Mouse (Mus musculus) retina, postnatal 7 days (tissue): ENCODE results near the gene Zbtb16.

Experiments used
- DNase-seq: peaks from one replicate; pipeline ENCODE4 v3.0.0-alpha.2; 2012; ENCODE audit warnings: low read depth, low spot score

Gene Zbtb16

DNA sequence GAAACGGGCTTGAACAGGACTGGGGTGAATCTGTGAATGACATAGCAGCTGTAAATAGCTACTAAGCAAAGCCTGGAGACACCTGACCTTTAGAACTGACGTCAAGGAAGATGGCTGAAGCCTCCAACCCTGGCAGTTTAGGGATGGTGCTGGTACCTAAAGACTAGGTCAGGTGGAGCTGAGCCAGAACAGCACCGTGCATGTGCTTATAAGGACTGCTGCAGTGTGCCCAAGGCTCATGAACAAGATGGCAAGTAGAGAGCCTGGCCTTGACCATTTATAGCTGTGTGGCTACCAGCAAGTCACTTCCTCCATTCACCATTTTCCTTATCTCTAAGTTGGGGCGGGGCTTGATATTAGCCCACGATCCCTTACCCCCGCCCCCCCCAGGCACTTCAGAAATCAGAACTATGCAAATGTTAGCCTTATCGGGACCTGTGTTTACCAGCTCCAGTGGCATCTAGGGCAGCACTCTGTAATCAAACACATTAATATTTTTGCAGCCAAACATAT, 9.6 kb downstream of the Zbtb16 start:
- DNase-seq = no peak

DNA sequence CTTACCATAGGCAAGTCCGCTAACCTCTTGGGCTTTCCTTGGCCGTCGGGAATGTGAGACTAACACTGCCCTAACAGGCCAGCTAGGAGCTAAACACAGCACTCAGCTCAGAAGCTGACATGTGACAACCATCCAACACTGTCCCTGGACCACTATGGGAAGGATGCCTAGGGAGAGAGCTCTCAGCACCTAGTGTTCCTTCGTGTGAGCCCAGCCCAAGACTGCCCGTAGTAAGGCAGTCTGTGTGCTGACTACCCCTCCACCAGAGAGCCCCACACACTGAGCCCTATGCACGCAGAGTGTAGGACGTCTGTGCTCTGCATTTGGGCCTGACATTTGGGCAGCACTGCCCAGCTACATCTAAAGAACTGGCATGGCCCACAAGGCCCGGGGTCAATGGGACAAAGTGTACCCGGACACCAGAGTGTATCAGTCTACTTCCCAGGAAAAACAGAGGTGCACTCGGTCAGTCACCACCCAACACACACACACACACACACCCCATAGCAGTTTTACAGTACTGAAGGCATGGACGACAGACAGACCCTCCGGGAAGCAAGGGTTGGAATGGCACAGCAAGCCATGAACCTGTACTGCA, 11.4 kb downstream of the Zbtb16 start:
- no peak for DNase-seq

DNA sequence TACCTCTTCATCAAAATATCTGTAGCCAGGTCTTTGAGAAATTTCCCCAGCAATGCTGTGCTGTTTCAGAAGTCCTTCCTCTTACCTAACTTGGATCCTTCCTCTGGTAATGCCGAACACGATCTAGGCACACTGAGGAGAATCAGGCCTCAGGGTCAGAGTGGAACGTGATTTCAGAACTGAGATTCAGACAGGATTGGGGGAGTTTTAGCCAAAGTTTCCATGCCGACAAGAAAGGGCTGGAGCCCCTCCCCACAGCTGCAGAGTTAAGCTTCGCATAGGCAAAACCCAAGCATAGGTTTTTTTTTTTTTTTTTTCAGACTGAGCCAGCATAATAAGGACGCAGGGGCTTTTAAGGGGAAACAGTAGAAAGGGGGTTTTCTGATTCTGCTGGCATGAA, 12.2 kb downstream of the Zbtb16 start:
- no peak for DNase-seq

DNA sequence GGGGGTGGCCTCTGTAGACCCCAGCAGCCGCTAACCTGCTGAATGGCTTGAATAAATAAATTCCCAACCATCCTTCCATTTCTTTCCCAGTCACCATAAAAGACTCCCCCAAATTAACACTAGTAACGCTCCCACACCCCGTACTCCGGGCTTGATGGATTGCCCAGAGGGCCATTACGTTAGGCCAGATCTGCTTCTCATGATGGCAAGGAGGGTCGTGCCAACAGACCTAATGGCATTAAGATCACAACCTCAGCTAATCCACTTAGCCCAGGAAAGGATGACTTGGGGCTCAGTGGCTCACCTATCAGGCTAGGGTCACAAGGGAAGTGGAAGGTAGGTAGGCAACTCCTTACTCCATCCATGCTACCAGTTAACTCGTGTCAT, 12.7 kb downstream of the Zbtb16 start:
- no peak for DNase-seq

DNA sequence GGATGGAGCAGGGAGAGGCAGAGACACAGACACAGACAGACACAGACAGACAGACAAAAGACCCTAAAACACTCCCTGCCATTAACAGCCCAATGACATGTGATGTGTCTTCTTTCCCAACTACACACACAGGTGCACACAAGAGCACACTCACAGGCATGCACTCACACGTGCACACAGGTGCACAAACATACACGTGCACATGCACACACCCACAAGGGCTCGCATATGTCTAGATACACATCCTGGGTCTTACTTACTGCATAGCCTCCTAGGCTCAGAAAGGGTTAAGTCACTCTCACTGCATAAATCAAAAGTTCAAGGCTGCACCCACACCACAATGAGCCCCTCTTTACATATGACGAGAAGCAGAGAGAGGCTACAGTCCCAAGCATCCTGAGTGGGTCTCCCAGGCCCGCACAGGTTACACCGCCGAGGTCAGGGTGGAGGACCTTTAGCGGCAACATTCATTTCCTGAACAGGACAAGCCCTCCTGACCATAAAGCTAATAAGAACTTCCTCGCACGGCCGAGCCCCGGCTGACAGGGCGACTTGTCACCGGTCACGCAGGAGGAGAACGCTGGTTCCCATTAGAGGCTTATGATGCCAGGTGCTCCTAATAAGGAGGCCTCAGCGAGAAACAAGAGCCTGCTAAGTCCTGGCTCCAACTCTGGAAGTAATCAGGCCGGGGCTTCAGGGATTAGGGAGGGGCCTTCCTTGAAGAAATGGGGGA, 13.3 kb downstream of the Zbtb16 start:
- no peak for DNase-seq

DNA sequence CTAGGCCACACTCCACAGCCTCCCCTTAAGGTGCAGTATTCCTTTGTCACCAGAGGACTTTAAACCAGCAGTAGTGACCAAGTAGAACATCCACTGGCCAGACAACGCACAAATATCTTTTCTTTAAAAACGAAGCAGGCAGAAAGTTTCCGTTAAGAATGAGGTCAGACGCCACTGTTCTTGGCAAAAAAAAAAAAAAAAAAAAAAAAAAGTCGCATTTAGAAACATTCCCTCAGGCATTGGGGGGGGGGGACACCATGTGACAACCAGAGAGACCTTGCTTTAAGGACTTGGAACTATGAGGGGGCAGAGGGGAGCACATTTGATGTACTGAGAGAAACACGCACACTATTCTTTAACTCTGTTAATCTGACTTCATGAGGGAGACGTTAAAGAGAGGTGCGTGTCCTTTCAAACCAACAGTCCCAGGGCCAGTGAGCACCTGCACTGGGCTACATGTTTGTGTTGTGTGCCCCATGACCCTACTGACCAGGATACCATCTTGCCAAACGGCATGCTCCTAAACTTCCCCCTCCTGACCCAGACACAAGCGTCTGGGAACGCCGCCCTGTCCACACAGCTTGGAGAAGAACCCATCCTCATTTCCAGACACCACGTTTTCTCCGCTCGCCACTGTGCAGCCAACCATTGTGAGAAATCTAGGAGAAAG, 14.0 kb downstream of the Zbtb16 start:
- no peak for DNase-seq

DNA sequence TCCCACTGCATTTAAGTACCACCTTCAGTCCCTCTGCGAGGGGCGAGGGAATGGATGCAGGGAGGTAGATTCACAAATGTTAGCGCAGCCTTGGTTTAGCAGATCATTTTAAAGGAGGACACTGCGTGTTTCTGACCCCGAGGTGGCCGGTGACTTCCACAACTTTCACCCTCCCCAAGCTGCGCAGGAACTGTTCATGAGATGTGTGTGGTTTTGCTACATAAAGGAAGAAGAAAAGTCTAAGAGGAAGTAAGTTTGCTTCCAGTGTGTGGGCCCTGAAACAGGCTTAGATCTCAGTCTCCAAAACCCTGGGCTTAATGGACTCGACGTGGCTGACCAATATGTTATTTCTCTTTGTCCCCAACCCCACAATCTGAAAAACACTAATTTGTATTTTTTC, 14.6 kb downstream of the Zbtb16 start:
- no peak for DNase-seq

DNA sequence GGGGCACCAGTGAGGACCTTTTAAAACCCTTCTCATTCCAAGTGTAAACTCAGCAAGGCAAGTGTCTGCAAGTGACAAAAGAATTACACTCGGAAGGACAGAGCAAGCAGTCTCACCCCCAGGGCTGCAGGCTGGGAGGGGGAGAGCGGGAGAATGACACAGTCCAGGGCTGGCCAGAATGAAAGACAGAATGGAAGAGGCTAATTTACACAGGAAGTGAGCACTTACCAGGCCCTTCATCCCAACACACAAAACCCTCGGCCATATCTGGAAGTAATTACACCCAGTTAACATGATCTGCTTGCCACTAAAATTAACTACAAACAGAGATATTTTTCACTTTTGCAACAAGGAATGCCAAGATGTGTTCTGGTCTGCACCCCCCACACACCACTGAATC, 15.2 kb downstream of the Zbtb16 start:
- DNase-seq = no peak

DNA sequence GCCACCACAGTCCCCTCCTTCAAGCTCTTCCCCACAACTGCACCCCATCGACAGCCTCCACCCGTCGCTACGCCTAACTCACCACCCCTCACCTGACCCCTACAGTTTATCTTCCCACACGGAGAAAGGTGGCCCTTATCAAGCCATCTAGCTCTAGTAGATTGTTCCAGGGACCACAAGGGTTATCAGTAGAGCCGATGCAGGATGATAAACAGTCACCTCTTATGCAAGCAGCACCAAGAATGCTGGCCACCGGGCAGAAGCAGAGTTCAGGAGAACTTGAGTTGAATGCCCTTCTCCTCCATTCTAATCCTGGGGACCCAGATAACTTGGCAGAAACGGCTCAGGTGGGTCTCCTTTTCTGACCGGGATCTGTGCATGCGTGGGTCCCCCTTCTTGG, 16.3 kb downstream of the Zbtb16 start:
- DNase-seq = no peak

DNA sequence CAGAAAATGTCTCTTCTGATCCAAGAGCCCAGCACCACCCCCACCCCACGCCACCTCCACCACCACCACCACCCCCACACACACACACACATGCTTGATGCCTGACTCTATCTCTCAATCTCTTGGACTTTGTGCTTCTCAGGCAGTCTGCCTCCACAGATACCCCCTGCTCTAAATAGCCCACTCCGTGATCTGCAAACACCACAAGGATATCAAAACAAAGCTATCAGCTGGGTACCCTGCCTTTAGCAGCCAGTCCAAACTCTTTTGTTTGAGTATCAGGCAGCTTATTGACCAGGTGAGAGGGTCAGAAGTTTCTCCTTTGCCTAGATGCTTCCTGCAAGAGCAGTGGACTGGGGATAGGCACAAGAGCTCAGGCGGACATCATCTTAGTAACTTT, 16.9 kb downstream of the Zbtb16 start:
- no peak for DNase-seq

DNA sequence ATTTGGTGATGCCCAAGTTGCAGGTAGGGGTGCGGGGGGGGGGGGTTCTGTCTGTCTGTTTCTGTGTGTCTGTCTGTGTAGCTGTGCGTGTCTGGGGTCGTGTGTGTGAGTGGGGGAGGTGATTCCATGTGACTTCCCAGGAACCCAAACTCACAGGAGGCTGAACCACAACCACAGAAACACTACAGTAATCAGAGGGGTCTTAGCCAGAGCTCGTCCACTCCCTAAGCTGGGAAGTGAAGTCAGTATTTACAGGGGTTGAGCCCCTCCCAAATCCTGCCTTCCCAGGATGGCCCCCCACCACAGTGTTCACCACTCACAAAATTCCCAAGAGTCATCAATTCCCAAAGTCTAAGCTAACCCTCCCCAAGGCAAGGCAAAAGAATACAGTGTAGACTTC, 18.1 kb downstream of the Zbtb16 start:
- DNase-seq = no peak

DNA sequence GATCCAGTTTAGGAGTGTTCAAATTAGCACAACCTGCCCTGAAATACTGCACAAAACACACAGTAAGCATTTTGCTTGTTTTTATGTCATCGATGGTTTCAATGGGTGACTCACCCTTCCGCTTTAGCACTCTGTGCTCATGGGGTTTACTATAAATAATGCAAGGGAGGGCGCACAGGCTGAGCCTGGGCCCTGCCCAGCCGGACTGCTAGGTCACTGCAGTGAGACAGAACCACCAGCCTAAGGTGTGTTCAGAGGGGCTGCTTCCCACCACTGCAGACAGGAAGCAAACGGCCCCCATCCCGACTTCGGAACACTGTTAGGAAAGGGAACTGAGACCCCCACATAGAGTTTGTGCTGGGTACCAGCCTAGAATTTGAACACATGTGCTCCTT, 18.6 kb downstream of the Zbtb16 start:
- DNase-seq = no peak

DNA sequence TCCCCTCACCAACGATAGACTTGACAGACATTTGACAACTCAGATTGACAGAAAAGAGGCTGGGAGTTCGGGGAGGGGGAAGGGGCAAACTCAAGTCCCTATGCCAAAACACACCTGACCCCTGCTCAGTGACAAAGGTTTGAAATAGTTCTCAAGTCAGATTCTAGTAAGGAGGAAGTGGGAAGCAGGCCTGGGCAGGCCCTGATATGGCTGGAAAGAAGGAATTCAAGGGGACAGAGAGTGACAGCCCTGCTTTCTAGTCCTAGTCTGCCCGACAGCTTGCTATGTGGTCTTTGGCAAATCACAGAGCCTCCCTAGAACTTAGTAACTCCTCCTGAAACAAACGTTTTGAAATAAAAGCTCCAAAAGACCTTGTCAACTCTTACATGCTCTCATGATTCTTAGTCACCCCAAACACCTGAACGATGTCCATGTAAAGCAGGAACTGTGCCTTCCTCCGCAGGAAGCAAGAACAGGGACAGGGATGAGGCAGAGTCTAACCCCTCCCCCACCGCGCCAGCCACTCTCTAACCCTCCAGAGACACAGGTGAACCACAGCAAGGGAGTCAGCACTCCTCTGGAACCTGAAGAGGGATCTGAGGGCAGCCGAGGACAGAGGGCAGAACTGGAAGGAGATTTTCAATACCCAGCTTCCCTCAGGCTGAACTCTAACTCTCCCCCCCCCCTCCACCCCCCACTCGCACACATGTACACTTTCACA, 19.2 kb downstream of the Zbtb16 start:
- DNase-seq = no peak

DNA sequence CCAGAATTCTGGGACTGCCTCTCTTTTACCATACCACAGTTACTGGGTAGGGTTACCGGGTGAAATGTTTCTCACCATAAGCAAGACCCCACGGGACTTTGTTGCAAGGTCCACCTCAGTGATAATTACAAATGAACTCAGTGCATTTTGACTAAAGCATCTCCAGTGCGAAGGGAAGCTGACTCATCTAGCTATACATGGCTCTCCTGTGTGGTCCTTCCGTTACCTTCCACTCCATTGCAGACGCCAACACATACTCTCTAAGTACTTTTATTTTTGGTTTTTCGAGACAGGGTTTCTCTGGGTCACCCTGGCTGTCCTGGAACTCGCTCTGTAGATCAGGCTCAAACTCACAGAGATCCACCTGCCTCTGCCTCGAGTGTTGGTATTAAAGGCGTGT, 19.9 kb downstream of the Zbtb16 start:
- no peak for DNase-seq

DNA sequence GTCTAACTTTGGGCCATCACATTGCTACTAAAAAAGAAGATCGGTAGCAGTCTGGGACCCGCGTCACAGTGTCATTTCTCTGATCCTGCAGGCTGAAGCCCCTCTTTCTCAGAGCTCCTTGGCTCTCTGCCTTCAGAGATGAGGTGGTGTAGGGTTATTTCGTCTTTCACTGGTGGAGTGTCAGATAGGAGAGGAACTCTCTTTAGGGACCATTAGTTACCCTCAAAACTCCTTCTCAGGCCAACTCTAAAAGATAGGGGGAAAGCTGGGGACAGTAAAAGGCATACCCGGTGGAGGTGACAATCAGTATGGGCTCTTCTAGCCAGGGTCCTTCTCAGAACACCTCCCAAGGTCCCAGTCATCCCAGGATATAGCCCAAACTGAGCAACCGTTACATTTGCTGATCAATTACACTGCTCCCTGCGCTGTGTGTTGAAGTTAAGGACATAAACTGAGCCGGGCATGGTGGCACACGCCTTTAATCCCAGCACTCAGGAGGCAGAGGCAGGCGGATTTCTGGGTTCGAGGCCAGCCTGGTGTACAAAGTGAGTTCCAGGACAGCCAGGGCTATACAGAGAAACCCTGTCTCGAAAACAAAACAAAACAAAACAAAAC, 21.0 kb downstream of the Zbtb16 start:
- DNase-seq = no peak

DNA sequence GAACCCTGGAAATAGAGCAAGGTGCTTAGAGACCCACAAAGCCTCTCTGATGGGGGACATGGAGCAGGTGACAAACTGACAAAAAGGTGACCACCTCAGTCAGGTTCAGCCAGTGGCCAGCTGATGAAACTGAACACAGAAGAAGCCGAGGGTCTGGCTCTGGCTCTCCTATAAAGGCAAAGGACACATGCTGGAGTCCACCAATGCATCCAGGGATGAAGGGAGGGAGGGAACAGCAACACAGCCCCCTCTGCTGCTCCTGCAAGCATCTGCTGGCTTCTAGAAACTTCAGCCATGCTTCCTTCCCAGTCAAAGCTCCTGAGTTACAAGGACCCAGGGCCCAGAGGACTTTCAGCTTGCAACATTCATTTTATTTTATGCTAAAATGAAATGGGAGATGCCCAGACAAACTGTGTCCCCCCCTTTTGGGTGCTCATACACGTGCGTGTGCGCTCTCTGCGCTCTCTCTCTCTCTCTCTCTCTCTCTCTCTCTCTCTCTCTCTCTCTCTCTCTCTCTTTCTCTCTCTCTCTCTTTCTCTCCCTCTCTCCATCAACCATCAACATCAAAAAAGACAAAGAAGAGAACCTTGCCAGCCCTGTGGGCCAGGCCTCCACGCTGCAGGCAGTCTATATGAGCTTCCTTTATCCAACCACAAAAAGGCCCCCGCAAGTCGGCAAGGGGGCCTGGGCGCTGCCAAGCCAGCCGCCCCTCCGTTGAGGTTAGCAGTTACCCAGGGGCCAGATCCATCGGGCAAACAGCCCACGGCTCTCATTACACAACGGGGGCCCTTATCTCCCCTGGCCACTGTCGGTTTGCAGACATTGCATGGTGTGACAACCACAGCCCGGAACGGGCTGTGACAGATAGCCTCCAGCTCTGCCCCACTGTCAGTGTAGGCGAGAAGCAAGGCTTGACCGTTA, 21.8 kb downstream of the Zbtb16 start:
- DNase-seq = no peak

DNA sequence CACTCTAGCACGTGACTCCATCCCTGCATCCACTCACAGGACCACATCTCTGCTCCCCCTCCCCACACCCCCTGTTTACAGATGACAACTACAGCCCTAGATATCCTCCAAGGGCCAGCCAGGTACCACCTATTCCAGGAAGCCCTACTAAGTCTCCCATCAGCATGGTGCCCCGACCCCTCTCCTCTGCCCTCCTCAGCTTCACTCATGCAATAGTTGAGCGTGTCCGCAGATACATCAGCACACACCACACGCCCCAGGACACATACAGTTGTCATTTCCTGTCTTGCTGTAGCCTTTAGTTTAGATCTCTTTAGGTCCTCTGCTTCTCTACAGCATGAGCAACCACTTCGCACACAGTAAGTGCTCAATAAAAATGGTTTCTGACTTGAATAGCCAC, 23.7 kb downstream of the Zbtb16 start:
- no peak for DNase-seq

DNA sequence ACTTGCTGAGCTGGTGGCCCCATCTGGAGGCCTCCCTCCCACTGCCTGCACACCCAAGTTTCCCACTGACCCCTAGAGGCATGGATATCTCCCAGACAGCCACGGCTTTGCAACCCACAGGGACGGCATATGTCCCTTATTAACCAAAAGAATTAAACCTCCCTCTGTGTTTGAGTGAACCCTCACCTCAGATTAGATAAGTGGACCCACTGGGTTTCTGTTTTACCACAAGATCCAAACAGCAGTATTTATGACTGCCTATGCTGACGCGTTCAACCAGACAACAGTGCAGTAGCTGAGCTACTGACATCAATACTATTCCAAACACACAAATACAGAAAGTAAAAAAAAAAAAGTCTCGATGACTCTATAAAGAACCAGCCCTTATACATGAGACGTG, 29.4 kb downstream of the Zbtb16 start:
- DNase-seq = no peak

DNA sequence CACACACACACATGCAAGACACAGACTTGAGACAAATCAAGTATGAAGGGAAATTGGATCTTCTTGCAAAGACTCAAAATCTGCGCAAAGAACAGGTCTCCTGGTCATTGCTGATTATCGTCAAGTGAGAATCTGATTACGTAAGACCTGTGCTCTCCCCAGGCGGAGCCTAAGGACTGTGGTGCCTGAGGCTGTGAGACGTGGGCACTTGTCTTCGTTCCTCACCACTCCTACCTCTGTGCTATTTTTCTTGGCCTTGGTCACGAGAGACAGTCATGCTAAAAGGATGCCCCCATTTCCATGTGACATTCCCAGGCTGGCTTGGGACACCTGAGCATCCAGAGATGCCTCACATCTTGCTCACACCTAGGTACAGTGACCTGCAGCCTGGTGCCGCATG, 30.2 kb downstream of the Zbtb16 start:
- no peak for DNase-seq

DNA sequence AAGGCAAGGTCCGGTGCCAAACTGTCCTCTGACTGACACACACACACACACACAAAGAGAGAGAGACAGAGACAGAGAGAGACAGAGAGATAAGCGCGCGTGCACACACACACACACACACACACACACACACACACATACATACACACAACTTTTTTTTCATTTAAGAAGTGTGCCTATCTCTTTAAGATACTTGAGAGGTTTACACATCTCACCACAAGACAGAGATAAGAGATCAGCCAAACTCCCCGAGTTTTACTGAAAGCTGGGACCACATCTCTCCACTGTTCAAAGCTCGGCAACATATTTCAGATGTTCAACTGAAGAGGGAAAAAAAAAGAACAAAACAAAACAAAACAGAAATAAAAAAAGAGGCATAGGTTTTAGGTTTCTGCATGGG, 31.5 kb downstream of the Zbtb16 start:
- no peak for DNase-seq
